Mouse (Mus musculus) frontal cortex, postnatal 14 days (tissue): ENCODE measurements at regions not wholly inside any gene's neighbourhood (a gene's known extent, or its start where the extent isn't known, plus 50 kb on each side); places are given as distances from the start of the nearest gene placed in this dataset.

ENCODE experiments used
- DNase-seq, 2 experiments: peaks; one replicate each; pipeline ENCODE4 v3.0.0; 2022; ENCODE audit warnings: low spot score in 2 of 2

GRCm38 (mm10) chr2:75405524-75406214, 253.4 kb upstream of the Hnrnpa3 start:
- DNase-seq, result no peak

- no peak for DNase-seq
These were observed 252.2 kb upstream of the Hnrnpa3 start for GRCm38 (mm10) chr2:75406721-75407455.

GRCm38 (mm10) chr2:75407560-75407959, 251.5 kb upstream of the Hnrnpa3 start:
- DNase-seq, result no peak

GRCm38 (mm10) chr2:75408016-75408415, 251.0 kb upstream of the Hnrnpa3 start:
- no peak for DNase-seq

- DNase-seq, result no peak
These were observed 249.3 kb upstream of the Hnrnpa3 start for GRCm38 (mm10) chr2:75409806-75410205.

- no peak for DNase-seq
These were observed 246.3 kb upstream of the Hnrnpa3 start for GRCm38 (mm10) chr2:75412735-75413134.

- DNase-seq, result no peak
These were observed 240.4 kb upstream of the Hnrnpa3 start for GRCm38 (mm10) chr2:75418689-75419088.

- no peak for DNase-seq
These were observed 239.9 kb upstream of the Hnrnpa3 start for GRCm38 (mm10) chr2:75419142-75419541.

- DNase-seq, result no peak
These were observed 236.0 kb upstream of the Hnrnpa3 start for GRCm38 (mm10) chr2:75422798-75423685.

- no peak for DNase-seq
These were observed 235.2 kb upstream of the Hnrnpa3 start for GRCm38 (mm10) chr2:75423872-75424271.

- DNase-seq, result no peak
These were observed 234.7 kb upstream of the Hnrnpa3 start for GRCm38 (mm10) chr2:75424363-75424762.

- DNase-seq, result no peak
These were observed 234.2 kb upstream of the Hnrnpa3 start for GRCm38 (mm10) chr2:75424911-75425310.

- DNase-seq, result no peak
These were observed 233.7 kb upstream of the Hnrnpa3 start for GRCm38 (mm10) chr2:75425384-75425783.

GRCm38 (mm10) chr2:75425791-75426190, 233.3 kb upstream of the Hnrnpa3 start:
- no peak for DNase-seq

- no peak for DNase-seq
These were observed 231.1 kb upstream of the Hnrnpa3 start for GRCm38 (mm10) chr2:75427936-75428458.

GRCm38 (mm10) chr2:75430161-75430940, 228.7 kb upstream of the Hnrnpa3 start:
- DNase-seq, result no peak

GRCm38 (mm10) chr2:75431981-75432380, 227.1 kb upstream of the Hnrnpa3 start:
- DNase-seq, result no peak

GRCm38 (mm10) chr2:75434521-75434920, 224.5 kb upstream of the Hnrnpa3 start:
- no peak for DNase-seq

- DNase-seq, result no peak
These were observed 219.4 kb upstream of the Hnrnpa3 start for GRCm38 (mm10) chr2:75439522-75440230.

- no peak for DNase-seq
These were observed 216.4 kb upstream of the Hnrnpa3 start for GRCm38 (mm10) chr2:75442632-75443031.

- no peak for DNase-seq
These were observed 213.9 kb upstream of the Hnrnpa3 start for GRCm38 (mm10) chr2:75445189-75445588.
